Mouse (Mus musculus) c-Kit-positive CD71-positive TER-119-positive erythroid progenitor cells, embryonic 14.5 days (primary cell): ENCODE results near the gene Grk3.

Source experiments
- DNase-seq: peaks from one replicate; pipeline ENCODE4 v3.0.0-alpha.2; 2013; ENCODE audit warnings: low spot score

Grk3 gene

GRCm38 (mm10) chr5:113008496-113008895, 7.1 kb downstream of the Grk3 start:
- DNase-seq: no peak

DNA sequence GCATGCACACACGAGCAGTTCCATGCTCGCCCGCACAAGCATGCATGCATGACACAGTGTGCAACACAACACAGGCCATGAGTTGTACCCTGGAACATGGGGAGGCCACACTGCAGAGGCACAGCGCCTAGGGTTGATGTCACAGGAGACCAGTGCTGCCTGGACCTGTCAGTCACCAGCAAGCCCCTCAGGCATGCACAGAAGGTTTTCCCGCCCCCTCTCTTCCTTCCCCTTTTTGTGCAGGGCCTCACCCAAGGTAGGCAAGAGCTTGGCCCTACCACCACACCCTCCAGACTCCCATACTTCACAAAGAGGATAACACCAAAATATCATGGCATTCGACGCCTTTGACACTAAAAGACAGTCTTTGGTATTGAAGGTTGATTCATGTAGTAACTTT, 8.6 kb downstream of the Grk3 start:
- DNase-seq: no peak

GRCm38 (mm10) chr5:113005941-113006391, 9.6 kb downstream of the Grk3 start:
- no peak for DNase-seq

GRCm38 (mm10) chr5:113002821-113003380, 12.7 kb downstream of the Grk3 start:
- DNase-seq: no peak

- DNase-seq: peak; percentile 9
Observed at GRCm38 (mm10) chr5:112999227-112999626, 16.4 kb downstream of the Grk3 start.

DNA sequence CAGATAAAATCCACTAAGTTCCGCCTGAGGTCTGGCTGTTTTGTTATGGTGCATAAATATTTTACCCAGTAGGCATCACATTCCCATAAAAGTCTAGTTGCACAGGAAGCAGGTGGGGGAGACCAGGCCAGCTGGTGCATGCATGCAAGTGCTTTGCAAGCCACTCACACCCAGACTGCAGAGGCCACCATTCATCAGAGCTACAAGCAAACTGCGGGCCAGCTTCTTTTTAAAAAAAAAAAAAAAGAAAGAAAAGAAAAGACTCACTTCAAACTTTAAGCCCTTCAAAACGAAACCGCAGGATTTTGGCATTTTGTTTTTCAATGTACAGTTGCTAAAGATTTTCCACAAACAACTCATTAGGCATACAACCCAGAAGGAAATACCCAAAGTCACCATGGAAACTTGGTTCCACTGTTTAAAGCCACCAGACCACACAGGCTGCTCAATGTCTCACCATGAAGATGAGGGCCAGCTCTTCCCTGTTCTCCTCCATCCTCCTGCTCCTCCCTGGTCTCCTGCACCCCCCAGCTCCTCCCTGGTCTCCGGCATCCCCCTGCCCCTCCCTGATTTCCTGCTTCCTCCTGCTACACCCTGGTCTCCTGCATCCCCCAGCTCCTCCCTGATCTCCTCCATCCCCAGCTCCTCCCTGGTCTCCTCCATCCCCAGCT, 17.9 kb downstream of the Grk3 start:
- DNase-seq: no peak

DNA sequence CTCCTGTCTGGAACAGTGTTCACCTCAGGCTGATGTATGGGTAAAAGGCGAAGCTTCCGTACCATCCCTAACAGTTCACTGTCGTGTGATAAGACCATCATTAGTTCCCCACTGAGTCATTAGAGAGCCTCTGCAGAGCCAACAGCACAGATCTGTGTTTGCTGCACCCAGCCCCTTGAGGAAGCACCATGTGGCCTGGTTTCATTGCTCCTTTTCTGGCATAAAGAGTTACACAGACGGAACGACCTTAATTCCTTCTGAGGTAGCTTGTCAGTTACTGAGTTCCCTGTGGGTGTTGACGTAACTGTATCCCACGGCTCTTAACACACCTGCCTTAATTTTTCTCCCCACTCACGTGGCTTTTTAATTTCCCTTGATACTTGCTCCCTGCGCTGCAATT, 24.3 kb downstream of the Grk3 start:
- DNase-seq: no peak

DNA sequence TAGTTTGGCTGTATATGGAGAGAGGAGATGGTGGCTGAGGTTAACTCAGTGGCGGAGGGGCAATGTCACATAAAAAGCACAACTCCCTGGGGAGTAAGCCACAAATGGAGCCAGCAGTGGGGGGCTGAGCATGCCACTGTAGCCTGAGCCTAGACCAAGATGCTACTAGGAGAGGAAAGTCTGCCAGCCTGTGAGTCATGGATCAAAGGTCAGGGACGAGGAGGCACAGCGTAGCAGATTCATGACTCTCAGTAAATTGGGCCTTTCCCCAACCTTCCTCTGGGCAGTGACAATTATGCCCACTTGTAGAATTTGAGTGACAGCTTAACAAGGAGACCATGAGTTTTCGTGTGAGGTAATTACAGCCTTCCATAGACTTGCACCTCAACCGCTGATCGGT, 33.7 kb downstream of the Grk3 start:
- DNase-seq: no peak

DNA sequence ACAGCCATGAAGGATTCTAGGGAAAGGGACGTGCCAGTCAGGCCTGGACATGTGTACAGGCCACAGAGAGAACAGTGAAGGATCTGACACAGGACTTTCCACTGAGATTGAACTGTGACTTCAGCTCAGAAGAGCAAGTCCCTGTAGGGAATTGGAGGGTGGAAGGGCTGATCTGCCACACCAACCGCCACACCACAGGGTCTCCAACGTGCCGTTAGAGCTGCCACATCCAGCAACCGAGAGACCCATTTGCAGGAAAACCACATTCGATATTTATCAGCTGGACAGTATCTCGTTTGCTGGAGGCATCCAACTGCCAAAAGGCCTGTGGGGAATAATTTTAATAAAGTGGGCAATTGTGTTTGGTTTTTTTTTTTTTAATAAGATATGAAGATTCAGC, 35.9 kb downstream of the Grk3 start:
- no peak for DNase-seq

- no peak for DNase-seq
Observed at GRCm38 (mm10) chr5:112979195-112979594, 36.4 kb downstream of the Grk3 start.

DNA sequence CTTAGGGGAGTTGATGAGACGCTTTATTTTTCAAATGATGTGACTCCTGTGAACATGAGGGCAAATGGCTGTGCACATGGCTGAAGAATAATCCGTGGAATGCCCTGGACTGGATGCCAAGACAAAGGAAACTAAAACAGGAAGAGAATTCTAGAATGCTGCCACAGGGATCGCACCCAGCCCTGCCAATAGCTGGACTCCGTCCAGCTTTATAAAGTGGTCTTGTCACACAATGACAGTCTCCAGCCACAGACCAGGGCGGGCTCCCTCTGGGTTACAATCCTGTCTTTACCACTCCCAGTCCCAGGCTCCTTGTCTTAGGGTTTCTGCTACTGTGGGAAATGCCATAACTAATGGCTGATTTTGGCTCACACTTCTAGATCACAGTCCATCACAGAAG, 38.5 kb downstream of the Grk3 start:
- DNase-seq: no peak

- DNase-seq: no peak
Observed at GRCm38 (mm10) chr5:112973596-112973995, 42.0 kb downstream of the Grk3 start.

DNA sequence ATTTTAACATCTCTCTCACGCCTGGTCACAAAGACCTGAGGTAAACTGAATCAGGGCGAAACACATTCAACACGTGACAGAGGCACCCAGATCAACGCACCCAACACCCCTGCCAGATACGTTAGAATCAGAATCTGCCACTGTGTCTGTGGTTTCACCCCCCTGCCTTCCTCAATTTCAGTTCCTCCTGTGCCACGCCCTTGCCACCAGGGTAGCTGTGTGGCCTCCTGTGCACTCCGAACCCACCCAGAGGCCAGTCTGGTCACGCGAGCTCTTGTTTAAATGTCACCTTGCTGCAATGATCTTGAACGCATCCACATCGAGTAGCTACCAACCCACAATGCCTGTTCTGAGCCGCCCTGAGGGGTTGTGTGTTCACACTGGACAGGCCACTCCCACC, 43.3 kb downstream of the Grk3 start:
- DNase-seq: no peak

DNA sequence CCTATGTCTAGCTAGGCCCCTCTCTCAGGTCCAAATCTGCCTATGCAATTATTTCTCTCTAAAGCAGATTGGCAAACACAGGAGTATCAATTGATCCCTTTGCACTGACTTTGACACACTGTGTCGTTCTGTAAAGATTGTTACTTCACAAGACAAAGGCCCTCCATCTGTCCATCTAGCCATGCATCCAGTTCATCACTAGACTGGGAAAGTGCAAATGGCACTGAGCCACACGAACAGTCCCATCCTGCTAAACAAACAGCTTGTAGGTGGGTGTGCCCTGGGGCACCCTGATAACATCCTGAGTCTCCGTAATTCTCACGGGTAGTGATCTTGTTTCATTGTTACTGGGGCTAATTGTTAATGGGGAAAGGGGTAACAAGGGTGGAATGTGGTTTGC, 52.1 kb downstream of the Grk3 start:
- DNase-seq: no peak

GRCm38 (mm10) chr5:112962166-112962565, 53.4 kb downstream of the Grk3 start:
- no peak for DNase-seq

DNA sequence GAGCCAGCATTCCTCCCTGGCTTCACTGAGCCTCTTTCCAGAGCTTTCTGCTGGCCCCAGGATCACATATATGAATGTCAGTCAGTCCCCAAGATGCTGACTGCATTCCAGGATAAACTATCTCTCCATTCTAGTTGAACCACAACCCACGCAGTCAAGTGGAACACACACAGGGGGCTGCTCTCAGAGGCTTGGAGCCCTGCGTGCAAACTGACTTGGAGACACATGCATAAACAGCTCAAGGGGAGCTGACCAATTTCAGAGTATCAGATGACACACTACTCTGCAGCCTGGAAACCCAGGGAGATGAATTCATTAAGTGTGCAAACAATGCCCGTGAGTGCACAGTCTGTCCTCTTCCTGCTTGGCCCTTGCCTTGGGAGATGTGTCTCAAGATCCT, 54.7 kb downstream of the Grk3 start:
- DNase-seq: no peak

GRCm38 (mm10) chr5:112958293-112958692, 57.3 kb downstream of the Grk3 start:
- no peak for DNase-seq

DNA sequence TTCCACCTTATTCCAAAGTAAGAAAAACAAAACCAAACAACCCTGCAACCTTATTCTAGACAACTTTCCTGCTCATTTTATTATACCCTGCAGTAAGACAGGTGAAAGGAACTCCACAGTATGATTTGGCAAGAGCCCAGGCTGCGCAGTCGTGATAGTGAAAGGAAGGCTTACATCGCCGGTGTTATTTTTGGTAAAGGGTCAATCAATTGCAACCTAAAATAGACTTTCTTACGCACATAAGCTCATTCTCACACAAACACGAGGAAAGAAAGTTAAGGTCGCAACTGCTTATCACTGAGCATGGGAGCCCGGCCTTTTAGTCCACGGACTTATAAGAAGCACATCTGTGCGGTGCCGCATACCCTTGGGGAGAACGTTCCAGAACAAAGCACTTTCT, 58.8 kb downstream of the Grk3 start:
- no peak for DNase-seq

- DNase-seq: no peak
Observed at GRCm38 (mm10) chr5:112956368-112956767, 59.2 kb downstream of the Grk3 start.

DNA sequence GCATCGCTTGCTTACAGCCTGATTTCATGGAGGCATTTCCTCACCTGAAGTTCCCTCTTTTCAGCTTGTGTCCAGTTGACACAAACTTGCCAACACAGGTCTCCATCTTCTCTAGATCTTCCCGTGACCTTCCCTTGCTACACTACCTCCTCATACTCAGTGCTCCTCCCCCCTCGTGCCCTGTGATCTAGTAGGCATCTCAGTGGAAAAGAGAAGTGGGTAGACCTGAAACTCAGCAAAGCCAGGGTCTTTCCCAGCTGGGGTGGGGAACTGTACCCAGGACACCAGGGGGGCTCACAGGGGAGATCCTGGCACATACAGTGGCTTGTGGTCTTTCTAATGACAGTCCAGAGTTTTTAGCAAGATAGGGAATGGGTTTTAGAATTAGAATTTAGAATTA, 64.7 kb downstream of the Grk3 start:
- no peak for DNase-seq

- no peak for DNase-seq
Observed at GRCm38 (mm10) chr5:112945925-112946324, 69.7 kb downstream of the Grk3 start.

- no peak for DNase-seq
Observed at GRCm38 (mm10) chr5:112942244-112942643, 73.3 kb downstream of the Grk3 start.

DNA sequence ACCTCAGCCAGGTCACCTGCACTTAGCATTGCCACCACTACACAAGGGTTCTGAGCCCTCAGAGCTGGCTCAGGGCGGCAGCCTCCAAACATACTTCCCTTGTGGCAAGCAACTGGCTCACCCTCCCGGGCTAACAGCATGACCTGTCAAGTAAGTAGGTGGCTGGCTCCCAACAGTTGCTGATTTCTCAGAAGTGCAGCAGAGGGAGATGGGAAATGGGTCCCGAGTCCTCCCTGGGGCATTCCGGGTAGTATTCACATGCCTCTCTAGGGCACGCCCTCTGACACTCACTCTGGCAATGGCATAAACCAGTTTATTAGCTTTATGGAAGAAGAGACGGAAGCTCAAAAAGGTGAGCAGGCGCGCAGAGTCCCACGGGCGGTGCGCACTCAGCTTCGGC, 74.6 kb downstream of the Grk3 start:
- no peak for DNase-seq

- DNase-seq: no peak
Observed at GRCm38 (mm10) chr5:112936632-112937031, 79.0 kb downstream of the Grk3 start.
